Mouse (Mus musculus) heart, postnatal 0 days (tissue): ENCODE data around the gene Otulinl.

ENCODE experiments used
- CTCF ChIP-seq: IDR thresholded peaks from 2 replicates; pipeline ENCODE4 v1.5.1; 2016; ENCODE audit warnings: antibody characterized with exemption, control low read depth, low read depth
- EP300 ChIP-seq: IDR thresholded peaks from 2 replicates; pipeline ENCODE4 v1.6.1; 2016; ENCODE audit warnings: antibody characterized with exemption, low read depth

DNA sequence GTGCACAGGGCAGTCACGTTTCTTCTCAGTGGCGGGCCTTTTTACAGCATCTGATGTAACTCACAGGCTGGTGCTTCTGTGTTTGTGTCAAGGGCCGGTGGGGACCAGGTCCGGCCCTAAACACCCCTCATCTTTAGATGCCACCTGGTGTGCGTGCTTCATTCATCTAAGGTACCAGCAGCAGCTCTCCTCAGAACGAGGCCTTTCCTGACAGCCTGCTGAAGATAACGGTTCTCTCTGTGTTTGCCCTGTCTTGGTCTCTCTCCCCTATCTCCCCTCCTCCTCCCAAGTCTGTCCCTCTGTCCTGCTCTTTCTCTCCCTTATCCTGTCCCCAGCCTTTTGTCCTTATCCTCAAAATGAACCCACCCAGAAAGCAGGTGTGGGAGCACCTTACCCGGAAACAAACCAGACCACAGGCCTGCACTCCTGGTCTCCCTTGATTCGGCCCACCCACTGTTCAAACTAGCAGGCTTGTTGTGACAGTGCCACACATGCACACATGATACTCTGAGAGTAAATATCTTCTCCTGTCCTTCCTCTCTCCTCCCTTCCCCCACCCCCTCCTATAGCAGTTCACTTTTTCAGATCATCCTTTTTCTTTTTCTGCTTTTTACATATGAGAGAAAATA, 14.4 kb downstream of the Otulinl start:
- TF ChIP-seq CTCF (no peak), EP300 (no peak)
